Mouse (Mus musculus) cerebellum, adult 9-11 months (tissue): ENCODE data around the gene Copg2.
"Not testable (repeated sequence)": the region's sequence is repeated elsewhere in the genome, so short reads cannot be mapped to it uniquely, and the experiment has no call there.

Experiments used
- DNase-seq: peaks from one replicate; pipeline ENCODE4 v3.0.0; 2022

Copg2 gene

DNA sequence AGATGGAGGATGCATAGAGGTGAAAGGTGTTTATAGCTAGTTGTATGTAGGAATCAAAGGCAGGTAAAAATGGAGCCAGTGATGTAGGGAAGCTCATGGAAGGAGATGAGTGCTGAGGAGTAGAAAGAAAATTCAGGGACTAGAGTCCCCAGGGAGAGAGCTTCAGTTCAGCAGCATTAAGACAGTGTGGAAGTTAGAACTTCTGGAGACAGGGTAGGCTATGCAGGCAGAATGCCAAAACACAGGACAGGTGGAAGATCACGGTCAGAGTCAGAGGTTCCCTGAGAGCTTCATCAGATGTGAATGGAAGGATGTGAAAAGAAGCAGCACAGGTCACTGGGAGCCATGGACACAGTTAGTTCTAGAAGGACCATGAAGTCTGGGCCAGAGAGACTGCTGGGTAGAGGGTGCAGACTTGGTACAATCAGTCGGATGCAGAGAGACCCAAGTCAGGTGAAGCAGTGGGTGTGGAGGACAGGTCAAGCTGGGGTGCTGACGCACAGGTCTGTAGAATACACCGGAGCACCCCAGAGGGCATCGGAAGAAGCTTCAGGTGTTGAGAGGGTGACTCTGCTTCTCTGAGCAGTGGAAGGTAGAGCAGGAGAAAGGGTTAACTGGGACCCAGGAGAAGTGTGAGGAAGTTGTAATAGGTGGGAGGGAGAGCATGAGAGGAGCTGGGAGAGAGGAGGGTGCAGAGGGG lies 91.4 kb downstream of the Copg2 start:
- peak; percentile 8 for DNase-seq

- peak; percentile 39 for DNase-seq
Observed at GRCm38 (mm10) chr6:30804389-30805052, 92.1 kb downstream of the Copg2 start.

DNA sequence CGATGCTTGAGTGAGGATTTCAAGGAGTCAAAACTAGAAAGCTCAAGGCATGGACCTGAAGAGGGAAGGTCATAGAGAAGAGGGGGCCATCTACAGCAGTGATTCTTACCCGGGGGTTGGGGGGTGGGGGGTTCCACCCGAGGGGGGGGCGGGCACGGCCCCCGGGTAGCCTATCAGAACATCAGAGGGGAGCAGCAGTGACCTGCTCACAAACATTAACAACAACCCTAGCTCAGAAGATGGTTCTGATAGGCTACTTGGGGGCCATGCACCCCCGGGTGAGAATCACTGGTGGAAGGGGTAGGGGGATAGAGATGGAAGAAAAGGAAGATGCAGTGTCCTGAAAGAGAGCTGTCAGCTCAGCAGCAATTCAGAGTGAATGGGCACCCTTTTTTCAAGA lies 93.7 kb downstream of the Copg2 start:
- not testable (repeated sequence) for DNase-seq

- DNase-seq = no peak
Observed at GRCm38 (mm10) chr6:30751209-30751608, 145.4 kb downstream of the Copg2 start.

GRCm38 (mm10) chr6:30750482-30750881 lies 146.1 kb downstream of the Copg2 start:
- DNase-seq = no peak

GRCm38 (mm10) chr6:30749892-30750291 lies 146.7 kb downstream of the Copg2 start:
- DNase-seq = no peak

DNA sequence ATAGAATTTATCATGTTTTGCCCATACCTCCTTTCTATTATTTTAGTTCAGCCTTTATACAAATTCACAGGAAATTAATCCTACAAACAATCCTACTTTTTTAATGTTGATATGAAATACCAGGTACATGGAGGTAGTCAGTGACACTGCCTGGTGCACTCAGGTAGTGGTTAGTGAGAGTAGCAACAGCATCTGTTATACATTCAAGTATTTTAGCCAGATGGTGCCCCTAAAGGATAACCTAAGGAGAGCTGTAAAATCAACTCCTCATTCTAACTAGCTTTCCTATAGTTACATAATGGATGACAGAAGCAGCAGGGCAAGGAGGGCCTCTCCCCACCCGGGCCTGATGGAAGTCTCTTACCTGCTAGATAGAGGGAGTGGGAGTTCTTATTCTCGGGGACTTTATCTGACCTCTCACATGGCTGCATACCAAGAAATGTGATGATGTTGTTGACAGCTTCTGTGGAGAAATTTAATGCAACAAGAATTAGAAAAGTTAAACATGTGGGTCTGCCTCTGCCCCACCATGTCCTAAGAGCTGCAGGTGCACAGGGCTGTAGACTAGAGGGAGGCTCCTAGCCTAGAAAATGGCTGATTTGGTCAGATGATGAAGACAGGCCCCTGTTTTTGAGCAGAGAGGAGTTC lies 147.4 kb downstream of the Copg2 start:
- DNase-seq = no peak

DNA sequence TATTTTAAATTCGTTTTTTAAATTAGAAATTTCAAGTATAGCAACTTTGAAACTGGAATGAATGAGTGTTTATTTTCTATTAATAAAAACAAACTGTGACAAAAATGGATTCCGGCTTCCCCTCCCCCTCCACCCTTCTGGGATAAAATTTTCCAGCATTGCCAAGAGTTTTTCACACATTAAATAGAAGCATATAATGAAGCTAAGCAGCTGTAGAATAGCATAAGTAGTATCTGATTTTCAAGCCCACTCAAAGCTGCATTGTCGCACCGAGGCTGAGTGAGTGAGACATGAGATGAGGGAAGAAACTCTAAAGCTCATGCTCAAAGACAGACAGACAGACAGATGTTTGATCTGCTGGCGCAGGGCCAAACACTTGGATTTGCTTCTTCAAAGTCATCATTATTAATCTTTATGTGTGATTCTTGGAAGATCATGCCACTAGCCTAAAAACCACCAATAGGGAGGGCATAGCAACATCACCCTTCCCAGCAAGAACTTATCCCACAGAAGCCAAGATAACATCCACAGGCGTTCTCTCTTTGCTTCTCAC lies 148.2 kb downstream of the Copg2 start:
- DNase-seq = no peak

GRCm38 (mm10) chr6:30747631-30748357 lies 148.8 kb downstream of the Copg2 start:
- no peak for DNase-seq

DNA sequence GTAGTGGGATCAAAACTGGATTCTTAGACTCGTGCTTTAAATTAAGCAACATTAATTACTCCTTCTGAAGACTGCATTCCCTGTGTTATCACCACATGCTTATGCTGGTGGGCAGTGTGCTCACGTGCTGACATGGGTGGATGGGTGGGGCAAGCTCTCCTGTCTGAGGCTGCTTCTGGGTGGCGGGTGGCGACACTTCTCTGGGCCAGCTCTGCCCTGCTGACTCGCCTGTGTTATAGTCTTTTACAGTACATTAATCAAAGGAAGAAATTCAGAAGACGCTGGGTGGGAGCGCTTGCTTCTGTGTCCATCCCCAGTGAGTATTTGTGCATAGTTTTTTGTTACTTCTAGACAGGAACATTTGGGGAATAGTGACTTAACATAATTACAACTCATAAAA lies 151.0 kb downstream of the Copg2 start:
- no peak for DNase-seq

DNA sequence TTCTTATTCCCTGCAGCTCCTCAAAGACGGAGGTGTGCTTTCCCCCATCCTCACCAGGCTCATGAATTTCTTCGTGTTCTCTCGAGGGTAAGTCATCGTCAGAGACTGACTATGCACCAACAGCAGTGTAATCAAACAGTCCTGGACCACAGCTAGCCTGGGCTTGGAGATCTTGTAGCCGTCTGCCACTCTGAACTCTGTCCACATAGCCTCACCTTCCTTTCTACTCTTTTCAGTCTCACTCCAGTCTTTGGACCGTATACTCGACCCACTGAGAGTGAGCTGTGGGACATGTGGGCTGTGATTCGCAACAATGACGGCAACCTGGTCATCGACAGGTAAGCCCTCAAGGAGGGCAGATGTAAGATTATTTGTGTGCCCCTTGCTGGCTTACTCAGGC lies 151.7 kb downstream of the Copg2 start:
- no peak for DNase-seq

DNA sequence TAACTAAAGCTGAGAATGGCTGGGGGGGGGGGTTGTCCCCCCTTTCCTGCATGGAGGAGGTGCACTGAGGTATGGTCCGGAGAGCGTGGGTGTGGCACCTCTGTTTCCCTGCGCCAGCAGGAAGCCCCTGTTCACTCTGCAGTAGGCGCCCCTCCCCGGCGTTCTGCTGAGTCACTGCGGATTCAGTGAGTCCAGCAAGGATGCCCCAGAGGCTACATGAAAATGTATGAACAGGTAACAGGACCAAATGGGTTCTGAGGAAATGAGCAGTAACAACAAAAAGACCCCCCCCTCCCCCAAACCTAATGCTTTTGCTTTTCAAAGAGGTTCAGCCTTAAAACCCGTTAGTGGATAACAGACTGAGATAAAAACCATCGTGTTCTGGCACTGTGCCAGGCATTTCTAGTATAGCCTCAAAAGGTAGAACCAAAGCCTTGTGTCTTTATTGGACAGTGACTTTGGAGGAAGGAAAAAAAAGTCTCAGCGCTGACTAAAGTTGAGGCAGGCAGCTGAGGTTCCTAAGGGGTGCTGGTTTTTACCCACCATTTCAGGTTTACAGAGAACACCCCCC lies 157.3 kb downstream of the Copg2 start:
- DNase-seq = peak; percentile 47

DNA sequence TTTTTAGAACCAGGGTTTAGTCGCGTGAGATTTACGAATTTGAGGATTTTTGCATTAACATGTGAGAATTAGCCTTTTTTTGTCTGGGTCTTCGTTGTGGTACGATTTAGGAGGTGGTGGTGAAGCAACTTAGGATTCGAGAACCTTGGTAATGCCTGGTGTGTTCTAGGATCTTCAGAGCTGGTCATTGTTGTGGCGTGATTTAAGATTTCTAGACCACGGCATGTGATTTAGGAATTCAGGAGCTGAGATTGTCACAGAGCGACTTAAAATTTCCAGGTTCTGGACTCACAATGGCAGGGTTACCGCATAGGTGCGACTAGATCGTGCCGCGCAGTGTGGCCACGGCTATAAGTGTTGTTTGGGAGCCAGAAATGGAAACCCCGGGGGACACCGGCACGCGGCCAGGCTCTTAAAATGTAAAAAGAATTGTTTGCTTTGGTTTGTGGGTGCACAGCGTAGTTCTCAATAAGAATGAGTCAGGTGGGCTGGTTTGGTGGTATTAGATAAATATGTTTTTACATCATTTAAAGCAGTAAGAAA lies 158.1 kb downstream of the Copg2 start:
- DNase-seq = peak; percentile 27

DNA sequence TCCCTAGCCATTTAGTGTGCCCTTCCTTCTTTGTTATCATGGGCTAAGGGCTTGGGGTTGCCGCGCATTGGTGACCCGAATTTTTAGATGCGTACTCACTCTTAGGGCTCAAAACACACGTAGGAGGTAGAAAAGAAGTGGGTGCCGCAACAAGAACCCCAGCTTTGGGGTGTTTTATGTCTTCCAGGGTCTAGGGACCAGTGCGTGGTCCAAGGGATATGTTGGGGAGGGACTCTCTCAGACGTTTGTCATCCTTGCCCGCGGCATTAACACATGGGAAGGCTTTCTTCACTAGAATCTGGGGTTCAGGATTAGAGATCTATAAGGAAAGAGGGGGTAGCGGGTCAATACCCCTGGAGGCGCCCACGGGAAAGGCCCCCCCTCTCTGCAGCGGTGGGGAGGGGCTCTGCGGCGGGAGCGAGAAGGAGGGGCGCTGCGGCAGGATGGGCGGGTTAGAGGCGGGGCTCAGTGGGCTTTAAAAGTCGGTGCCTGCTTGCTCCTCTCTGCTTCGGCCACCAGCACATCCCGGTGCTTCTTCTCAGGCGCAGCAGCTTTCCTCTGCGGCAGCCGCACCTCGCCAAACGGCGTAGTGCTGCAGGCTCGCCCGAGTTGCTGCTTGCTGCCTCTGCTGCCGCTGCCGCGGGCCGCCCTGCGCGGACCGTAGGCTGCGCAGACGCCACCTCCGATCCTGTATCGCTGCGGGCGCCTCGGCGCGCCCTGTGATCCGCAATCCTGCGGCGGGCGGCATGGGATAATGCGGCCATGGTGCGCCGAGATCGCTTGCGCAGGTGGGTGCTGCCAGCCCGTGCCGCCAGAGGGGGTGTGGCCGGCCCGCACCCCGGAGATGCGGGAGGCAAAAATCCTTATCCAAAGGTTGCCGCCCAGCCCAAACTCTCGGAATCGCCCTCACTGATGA lies 158.8 kb downstream of the Copg2 start:
- DNase-seq = peak; percentile 81

GRCm38 (mm10) chr6:30736864-30737547 lies 159.6 kb downstream of the Copg2 start:
- peak; percentile 77 for DNase-seq

- DNase-seq = peak; percentile 19
Observed at GRCm38 (mm10) chr6:30736372-30736762, 160.2 kb downstream of the Copg2 start.

GRCm38 (mm10) chr6:30735728-30736371 lies 160.7 kb downstream of the Copg2 start:
- no peak for DNase-seq

DNA sequence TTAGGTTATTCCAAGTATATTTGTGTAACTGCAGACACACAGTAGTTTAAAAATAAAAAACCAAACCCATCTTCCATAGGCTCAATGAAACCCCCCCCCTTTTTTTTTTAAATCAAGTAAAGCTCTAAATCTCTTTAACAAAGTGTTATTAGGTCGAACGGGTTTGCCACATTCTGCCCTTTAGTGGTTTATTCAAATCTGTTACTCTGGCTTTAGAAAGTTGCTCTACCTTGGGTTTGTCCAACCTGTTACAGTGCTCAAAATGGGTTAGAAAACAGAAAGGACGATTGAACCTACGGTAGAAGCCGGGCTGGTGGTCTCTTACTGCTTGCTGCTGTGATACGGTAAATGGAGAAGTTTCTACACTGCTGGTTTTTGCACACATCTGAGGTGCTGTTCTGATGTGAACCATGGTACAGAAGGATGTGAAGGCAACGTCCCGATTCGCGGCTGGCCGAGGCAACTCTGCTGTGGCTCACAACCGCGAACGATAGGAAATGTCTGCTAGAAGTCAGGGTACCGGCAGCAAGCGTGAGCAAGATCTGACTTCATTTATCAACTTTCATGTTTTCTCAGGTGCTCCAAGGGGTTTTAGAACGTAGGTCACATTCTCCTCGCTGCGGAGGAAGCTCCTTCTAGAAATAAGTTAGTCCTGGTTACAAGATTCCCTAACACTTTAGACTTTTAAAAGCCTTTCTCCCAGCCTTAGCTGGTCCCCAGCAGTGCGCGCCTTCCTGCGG lies 161.4 kb downstream of the Copg2 start:
- no peak for DNase-seq

- no peak for DNase-seq
Observed at GRCm38 (mm10) chr6:30734465-30734864, 162.1 kb downstream of the Copg2 start.
